Mouse (Mus musculus) cerebellum, postnatal 14 days (tissue): Measurements from ENCODE around the gene Gm4791.

Experiments used
- DNase-seq, 2 experiments: peaks; one replicate each; pipeline ENCODE4 v3.0.0; 2021; ENCODE audit warnings: mixed read lengths in 2 of 2

Gene Gm4791

GRCm38 (mm10) chr9:46998338-46998791 is at the start of gene Gm4791:
Gene Gm4791 (plus strand): TSS chr9:46998741.
- DNase-seq, result peak; percentile 22 to 38

GRCm38 (mm10) chr9:46956286-46956685 is 42.3 kb upstream of the Gm4791 start:
- peak; percentile 19 to 35 for DNase-seq

- DNase-seq, result peak; percentile 38 to 68
Observed at GRCm38 (mm10) chr9:46957420-46957950, 41.1 kb upstream of the Gm4791 start.

GRCm38 (mm10) chr9:46966028-46966427 is 32.5 kb upstream of the Gm4791 start:
- DNase-seq, result no peak

- DNase-seq, result no peak
Observed at GRCm38 (mm10) chr9:46968970-46969369, 29.6 kb upstream of the Gm4791 start.

GRCm38 (mm10) chr9:46969406-46969805 is 29.1 kb upstream of the Gm4791 start:
- peak; percentile 30 to 56 for DNase-seq

- no peak for DNase-seq
Observed at GRCm38 (mm10) chr9:46978806-46979205, 19.7 kb upstream of the Gm4791 start.

GRCm38 (mm10) chr9:46980111-46980510 is 18.4 kb upstream of the Gm4791 start:
- no peak for DNase-seq

GRCm38 (mm10) chr9:46983471-46983870 is 15.1 kb upstream of the Gm4791 start:
- no peak for DNase-seq

GRCm38 (mm10) chr9:47041569-47041968 is 43.0 kb downstream of the Gm4791 start:
- no peak for DNase-seq
